ENCODE assay signal across 8 mouse cellular contexts in the genomic region with DNA sequence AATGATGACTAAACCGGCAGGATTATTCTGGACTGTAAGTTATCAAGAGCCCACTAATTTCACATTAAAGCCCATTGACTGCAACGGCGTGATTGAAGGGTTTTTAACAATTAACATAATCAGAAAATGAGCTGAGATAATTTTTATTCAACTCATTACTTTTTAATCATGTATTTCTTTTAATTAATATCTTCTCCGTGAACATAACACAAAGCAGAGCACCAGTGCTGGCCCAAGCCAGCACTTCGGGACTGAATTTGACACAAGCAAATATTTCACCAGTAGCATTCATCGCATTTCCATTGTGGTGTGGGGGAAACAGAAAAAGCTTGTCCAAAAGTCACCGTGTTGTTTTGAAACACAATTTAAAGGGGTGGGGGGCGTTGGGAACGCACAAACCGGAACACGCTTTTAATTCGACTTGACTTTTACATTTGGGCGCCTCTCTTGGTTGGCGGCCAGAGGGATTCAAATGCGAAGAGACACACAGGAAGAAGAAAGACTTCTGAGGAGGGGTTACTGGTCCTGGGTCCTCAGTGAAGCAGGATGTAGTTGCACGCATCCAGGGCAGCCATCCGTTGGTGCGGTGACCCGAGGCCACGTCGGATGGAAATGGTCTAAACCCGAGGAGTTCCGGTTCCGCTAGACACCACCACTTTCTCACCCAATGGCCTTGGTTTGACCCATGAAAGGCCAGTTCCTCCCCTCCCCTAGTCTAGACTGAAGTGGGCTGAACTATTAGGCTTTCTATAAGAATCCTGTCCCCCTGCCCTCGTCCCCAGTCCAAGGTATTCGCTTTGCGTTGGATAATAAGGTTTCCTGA. TPM values are rescaled to one million over a fixed set of nuclear protein-coding genes. Genes with fewer than 3 reads are reported as not detected.
A peak's percentile ranks its signal among the peaks of the same experiment; 100 is the strongest.
DNase-seq lines count a peak whose midpoint lies in the region; ATAC-seq and TF ChIP-seq lines count a peak whose summit lies in the region.

No protein-coding gene starts in this region.

- no peak overlapping the region for H3K27ac ChIP-seq in spleen, adult 2 months (ENCODE audit: insufficient read depth, low read length)
- peak overlapping the region; percentile 40; the same call in 1 of the 2 replicates for H3K27ac ChIP-seq in forebrain, embryonic 13.5 days
- no peak overlapping the region for H3K27ac ChIP-seq in limb, embryonic 13.5 days

- no peaks in the 10 kb centered on the region for H3K36me3 ChIP-seq in spleen, adult 2 months (ENCODE audit: control insufficient read depth, insufficient read depth, low read length)
- no peaks in the 10 kb centered on the region for H3K36me3 ChIP-seq in forebrain, embryonic 13.5 days (ENCODE audit: poor library complexity, severe bottlenecking)
- no peaks in the 10 kb centered on the region for H3K36me3 ChIP-seq in limb, embryonic 13.5 days

- 0 out of 2 replicates have a peak, but pooled peaks have one; percentile 6 for ATAC-seq in forebrain, embryonic 13.5 days
- no peak for ATAC-seq in limb, embryonic 13.5 days (ENCODE audit: low FRiP score, low read depth)

- H3K4me3 ChIP-seq in spleen, adult 2 months (ENCODE audit: extremely low read depth, insufficient read depth, insufficient read length) = peak overlapping the region; percentile 46; the same call in 1 of the 2 replicates
- peak overlapping the region; percentile 38 for H3K4me3 ChIP-seq in forebrain, embryonic 13.5 days
- peak overlapping the region; percentile 18 for H3K4me3 ChIP-seq in limb, embryonic 13.5 days

- peaks cover 24% of the 10 kb centered on the region for H3K27me3 ChIP-seq in spleen, adult 2 months (ENCODE audit: control insufficient read depth, insufficient read depth, low read length)
- peaks cover 21% of the 10 kb centered on the region; the same call in 1 of the 2 replicates for H3K27me3 ChIP-seq in forebrain, embryonic 13.5 days
- peaks cover 79% of the 10 kb centered on the region for H3K27me3 ChIP-seq in limb, embryonic 13.5 days

- DNase-seq in spleen, adult 2 months (ENCODE audit: low read depth in 1 of 2, low spot score in 2 of 2) = no peak
- no peak for DNase-seq in spleen, postnatal 10 days (ENCODE audit: low spot score in 2 of 2)
- peak; percentile 40 to 44 for DNase-seq in natural killer cell, adult 2 months (ENCODE audit: low spot score in 2 of 2)
- DNase-seq in spleen, adult 12 weeks (ENCODE audit: low spot score) = no peak
- no peak for DNase-seq in frontal cortex, postnatal 36 days (ENCODE audit: low spot score in 2 of 2)
- no peak for DNase-seq in urinary bladder, postnatal 14 days (ENCODE audit: low spot score)

- peaks cover 10% of the 10 kb centered on the region for H3K4me1 ChIP-seq in spleen, adult 2 months (ENCODE audit: control insufficient read depth, insufficient read depth, insufficient read length)
- H3K4me1 ChIP-seq in forebrain, embryonic 13.5 days = peaks cover 58% of the 10 kb centered on the region
- peaks cover 34% of the 10 kb centered on the region for H3K4me1 ChIP-seq in limb, embryonic 13.5 days

- peak overlapping the region; percentile 69 for H3K9ac ChIP-seq in forebrain, embryonic 13.5 days
- no peak overlapping the region for H3K9ac ChIP-seq in limb, embryonic 13.5 days

- 7% methylated on average over 27 of the region's 27 CpGs for WGBS in spleen, adult 2 months
- WGBS in forebrain, embryonic 13.5 days = 5% methylated on average over 27 of the region's 27 CpGs
- 2% methylated on average over 27 of the region's 27 CpGs for WGBS in limb, embryonic 13.5 days

- no peaks in the 10 kb centered on the region for H3K9me3 ChIP-seq in forebrain, embryonic 13.5 days (replicated peaks)
- H3K9me3 ChIP-seq in limb, embryonic 13.5 days = no peaks in the 10 kb centered on the region

- no peak for TF ChIP-seq POLR2A in spleen, adult 2 months (IDR thresholded peaks at IDR 0.05; ENCODE audit: low read depth, low read length)

- H3K4me2 ChIP-seq in forebrain, embryonic 13.5 days = peak overlapping the region; percentile 75
- H3K4me2 ChIP-seq in limb, embryonic 13.5 days (replicated peaks) = peak overlapping the region; percentile 43

- no peak for TF ChIP-seq CTCF in spleen, adult 2 months (IDR thresholded peaks at IDR 0.05; ENCODE audit: extremely low read depth, insufficient read depth, insufficient read length, insufficient replicate concordance)

RNA-seq across cellular contexts. Expression of gene Ostm1, which starts 52.9 kb away (rescaled TPM):
- polyA plus RNA-seq in spleen, adult 2 months (2012; rRNA removed) = 16.2 and 23.1 TPM in 2 replicates
- polyA plus RNA-seq in forebrain, embryonic 13.5 days (2015; fragmentation: Nextera tagmentation; extraction: Ambion mirVana) = 57.1 and 63.2 TPM in 2 replicates
- polyA plus RNA-seq in limb, embryonic 13.5 days (2015; fragmentation: Nextera tagmentation; extraction: Ambion mirVana) = 7.3 and 7.6 TPM in 2 replicates

RNA-seq across cellular contexts. Expression of gene Nr2e1, which starts 53.1 kb away (rescaled TPM):
- not detected in 2 replicates for polyA plus RNA-seq in spleen, adult 2 months (2012; rRNA removed)
- 71.0 and 77.0 TPM in 2 replicates for polyA plus RNA-seq in forebrain, embryonic 13.5 days (2015; fragmentation: Nextera tagmentation; extraction: Ambion mirVana)
- 0.18 TPM in 1 of 2 replicates, not detected in the other for polyA plus RNA-seq in limb, embryonic 13.5 days (2015; fragmentation: Nextera tagmentation; extraction: Ambion mirVana)

Comparison
In these comparisons a context has a peak if more than half of its experiments do, and no peak if none do; other contexts are left out.
1. DNase-seq: peak in natural killer cell, adult 2 months (2 of 2); none in spleen, adult 2 months (0 of 2), spleen, postnatal 10 days (0 of 2), spleen, adult 12 weeks (single experiment), frontal cortex, postnatal 36 days (0 of 2) and urinary bladder, postnatal 14 days (single experiment).
2. RNA of gene Nr2e1, which starts 53.1 kb away (polyA plus RNA-seq): 71.0 to 77.0 TPM in forebrain, embryonic 13.5 days; 0.18 TPM in limb, embryonic 13.5 days and not detected in spleen, adult 2 months; every median in the first group is over 10 times any median in the second.
3. Peak in every context shown above with its lines, with median percentiles within 50 percentile points of each other: H3K4me3 ChIP-seq.